Mouse (Mus musculus) hindbrain, postnatal 0 days (tissue): ENCODE results near the gene Nrcam. TPM values are rescaled to one million over a fixed set of nuclear protein-coding genes. Genes with fewer than 3 reads are reported as not detected.

Experiments
- ATAC-seq: fragments of 200-750 bp; cut with Nextera tagmentation; 2 replicates; pipeline ENCODE4 v1.8.0; 2017; ENCODE audit warnings: mild to moderate bottlenecking, moderate TSS enrichment, moderate library complexity
- DNase-seq: peaks from one replicate; pipeline ENCODE4 v3.0.0-alpha.2; 2015; ENCODE audit warnings: low spot score
- H3K27ac ChIP-seq: fragments of 300-500 bp; sonication (generic); 2 replicates; pipeline ENCODE4 v1.5.1; 2014; ENCODE audit warnings: mild to moderate bottlenecking
- H3K27me3 ChIP-seq: fragments of 300-500 bp; sonication (generic); 2 replicates; pipeline ENCODE4 v1.6.1; 2014; ENCODE audit warnings: low read length, mixed read lengths; ENCODE audit not compliant: insufficient read depth
- H3K36me3 ChIP-seq: fragments of 300-500 bp; sonication (generic); 2 replicates; pipeline ENCODE4 v1.6.1; 2014; ENCODE audit warnings: low read length, mixed read lengths; ENCODE audit not compliant: insufficient read depth
- H3K4me1 ChIP-seq: fragments of 300-500 bp; sonication (generic); 2 replicates; pipeline ENCODE4 v1.6.1; 2014; ENCODE audit warnings: antibody characterized with exemption, low read length, mixed read lengths; ENCODE audit not compliant: insufficient read depth
- H3K4me2 ChIP-seq: fragments of 300-500 bp; sonication (generic); 2 replicates; pipeline ENCODE4 v1.6.1; 2014; ENCODE audit warnings: low read depth, mild to moderate bottlenecking, low read length, moderate library complexity, mixed read lengths
- H3K4me3 ChIP-seq: fragments of 300-500 bp; sonication (generic); 2 replicates; pipeline ENCODE4 v1.5.1; 2014; ENCODE audit warnings: low read length
- H3K9ac ChIP-seq: fragments of 300-500 bp; sonication (generic); replicated peaks from 2 replicates; pipeline ENCODE4 v1.6.1; 2014; ENCODE audit warnings: mild to moderate bottlenecking, low read length, moderate library complexity, mixed read lengths
- H3K9me3 ChIP-seq: fragments of 300-500 bp; sonication (generic); 2 replicates; pipeline ENCODE4 v1.6.1; 2016; ENCODE audit warnings: low read length, mixed read lengths
- CTCF ChIP-seq: IDR thresholded peaks from 2 replicates; pipeline ENCODE4 v1.5.1; 2016; ENCODE audit warnings: antibody characterized with exemption, control low read depth, low read depth
- WGBS: fragments of 180-500 bp; shearing (Covaris S2); extraction: QIAGEN DNeasy Blood & Tissue Kit; methylation state at CpG from one replicate; pipeline ENCODE4 v1.1.7; 2014; 5-methylcytosine and 5-hydroxymethylcytosine counted together
- polyA plus RNA-seq: library from polyadenylated mRNA; unstranded; fragments of >200 nt; fragmentation: Nextera tagmentation; extraction: Ambion mirVana; gene quantifications from 2 replicates; pipeline ENCODE4 v1.2.1, GENCODE M21; 2015
- total RNA-seq: library from RNA; depleted of rRNA; stranded (reverse); fragments of >200 nt; gene quantifications from 2 replicates; pipeline ENCODE4 v1.2.3, GENCODE M21; 2014; rRNA removed

Gene Nrcam
- total and polyA plus RNA-seq, 2 experiments from 2014 or later = 113 to 163 TPM

DNA sequence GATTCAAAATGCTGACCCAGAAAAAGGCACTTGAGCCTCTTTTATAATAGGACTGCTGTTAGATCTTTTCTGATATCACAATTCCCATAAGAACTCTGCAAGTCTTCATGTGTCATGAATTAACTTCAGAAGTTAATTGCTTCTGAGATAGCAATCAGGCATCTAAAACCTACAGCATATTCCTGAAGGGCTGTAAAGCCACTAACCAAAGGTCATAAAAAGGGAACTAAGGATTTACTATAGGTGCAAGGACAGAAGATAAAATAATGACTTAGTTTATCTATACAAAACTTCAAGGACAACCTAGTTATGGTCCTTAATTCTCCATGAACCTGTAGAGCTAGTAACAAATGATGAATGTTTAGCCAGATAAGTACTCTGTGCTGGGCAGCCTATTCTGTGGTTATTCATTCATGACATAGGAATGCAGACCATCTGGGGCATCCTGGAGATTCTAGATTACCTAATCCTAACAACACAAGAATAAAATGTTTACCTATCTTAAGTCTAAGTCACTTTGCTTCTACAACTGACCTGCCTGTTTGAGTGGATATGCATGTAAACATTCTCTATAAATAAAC lies 310.7 kb downstream of the Nrcam start:
- TF ChIP-seq CTCF = no peak
- ATAC-seq = no peak
- Histone ChIP-seq H3K9me3 (no peaks in the 10 kb centered on the region), H3K27ac (no peak overlapping the region), H3K4me1 (no peaks in the 10 kb centered on the region), H3K36me3 (no peaks in the 10 kb centered on the region), H3K27me3 (no peaks in the 10 kb centered on the region), H3K4me3 (no peak overlapping the region), H3K9ac (no peak overlapping the region), H3K4me2 (no peak overlapping the region)
- no peak for DNase-seq

DNA sequence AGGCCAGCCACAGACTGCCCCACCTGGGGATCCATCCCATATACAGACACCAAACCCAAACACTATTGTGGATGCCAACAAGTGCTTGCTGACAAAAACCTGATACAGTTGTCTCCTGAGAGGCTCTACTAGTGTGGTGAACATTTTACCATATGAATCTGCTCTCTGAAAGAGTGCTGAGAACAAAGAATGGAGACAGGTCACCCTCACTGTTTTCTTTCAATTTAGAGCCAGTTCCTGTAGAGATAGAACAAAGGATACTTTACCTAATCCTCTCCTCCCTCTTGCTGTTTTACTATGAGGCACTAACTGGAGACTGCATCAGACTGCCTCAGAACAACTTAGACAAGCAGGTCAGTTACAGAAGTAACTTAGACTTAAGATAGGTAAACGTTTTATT lies 311.9 kb downstream of the Nrcam start:
- Histone ChIP-seq H3K4me2 (no peak overlapping the region), H3K4me1 (no peaks in the 10 kb centered on the region), H3K4me3 (no peak overlapping the region), H3K9me3 (no peaks in the 10 kb centered on the region), H3K27me3 (no peaks in the 10 kb centered on the region), H3K36me3 (no peaks in the 10 kb centered on the region), H3K27ac (no peak overlapping the region), H3K9ac (no peak overlapping the region)
- TF ChIP-seq CTCF = no peak
- no peak for ATAC-seq
- no peak for DNase-seq
- 8% methylated on average over 1 of the region's 1 CpGs for WGBS

Other genes with a start within 250 kb of the Nrcam start
- 12.3 and 40.8 TPM in 2 replicates for gene Dnajb9, start 118.6 kb upstream of the Nrcam start, total RNA-seq
- gene Dnajb9, start 118.6 kb upstream of the Nrcam start, polyA plus RNA-seq = 31.8 and 34.7 TPM in 2 replicates
- gene Pnpla8, start 107.5 kb upstream of the Nrcam start, total RNA-seq = 58.8 and 62.7 TPM in 2 replicates
- gene Pnpla8, start 107.5 kb upstream of the Nrcam start, polyA plus RNA-seq = 107 and 123 TPM in 2 replicates